Mouse (Mus musculus) Patski (cell line): ENCODE results near the gene Unc45b. TPM values are rescaled to one million over a fixed set of nuclear protein-coding genes. Genes with fewer than 3 reads are reported as not detected.
"Not testable (repeated sequence)": the region's sequence is repeated elsewhere in the genome, so short reads cannot be mapped to it uniquely, and the experiment has no call there.

Source experiments
- ATAC-seq: fragments of 100-300 bp; one replicate; pipeline ENCODE4 v1.8.0; 2021
- CTCF ChIA-PET: fragments of 350-600 bp; sonication (Branson Sonifier 250); formaldehyde crosslinking; loops from one replicate; lab custom pipeline; 2022; ENCODE audit warnings: inconsistent platforms; lab: Charles Lee
- POLR2A ChIA-PET: fragments of 350-600 bp; sonication (Branson Sonifier 250); formaldehyde crosslinking; loops from one replicate; lab custom pipeline; 2022; ENCODE audit warnings: antibody characterized with exemption, inconsistent platforms; lab: Charles Lee
- DNase-seq: peaks from one replicate; pipeline ENCODE4 v3.0.0-alpha.2; 2011; ENCODE audit warnings: low read depth, low spot score
- H3K27me3 ChIP-seq: fragments of 371-371 bp; one replicate; pipeline ENCODE4 v1.5.1; 2021
- CTCF ChIP-seq: fragments of 100-300 bp; IDR thresholded peaks from one replicate; pipeline ENCODE4 v1.5.1; 2021
- in situ Hi-C: fragments of 300-500 bp; cut with MboI; formaldehyde crosslinking; loops from 3 replicates; pipeline ENCODE4 v1.11.1; 2018; ENCODE audit warnings: low pct_unique_long_range_greater_than_20kb, mixed read lengths
- polyA plus RNA-seq: library from polyadenylated mRNA; unstranded; gene quantifications from one replicate; pipeline ENCODE4 v1.2.3, GENCODE M21; 2021

Unc45b gene
- polyA plus RNA-seq, 1 experiment from 2014 or later, result not detected

DNA sequence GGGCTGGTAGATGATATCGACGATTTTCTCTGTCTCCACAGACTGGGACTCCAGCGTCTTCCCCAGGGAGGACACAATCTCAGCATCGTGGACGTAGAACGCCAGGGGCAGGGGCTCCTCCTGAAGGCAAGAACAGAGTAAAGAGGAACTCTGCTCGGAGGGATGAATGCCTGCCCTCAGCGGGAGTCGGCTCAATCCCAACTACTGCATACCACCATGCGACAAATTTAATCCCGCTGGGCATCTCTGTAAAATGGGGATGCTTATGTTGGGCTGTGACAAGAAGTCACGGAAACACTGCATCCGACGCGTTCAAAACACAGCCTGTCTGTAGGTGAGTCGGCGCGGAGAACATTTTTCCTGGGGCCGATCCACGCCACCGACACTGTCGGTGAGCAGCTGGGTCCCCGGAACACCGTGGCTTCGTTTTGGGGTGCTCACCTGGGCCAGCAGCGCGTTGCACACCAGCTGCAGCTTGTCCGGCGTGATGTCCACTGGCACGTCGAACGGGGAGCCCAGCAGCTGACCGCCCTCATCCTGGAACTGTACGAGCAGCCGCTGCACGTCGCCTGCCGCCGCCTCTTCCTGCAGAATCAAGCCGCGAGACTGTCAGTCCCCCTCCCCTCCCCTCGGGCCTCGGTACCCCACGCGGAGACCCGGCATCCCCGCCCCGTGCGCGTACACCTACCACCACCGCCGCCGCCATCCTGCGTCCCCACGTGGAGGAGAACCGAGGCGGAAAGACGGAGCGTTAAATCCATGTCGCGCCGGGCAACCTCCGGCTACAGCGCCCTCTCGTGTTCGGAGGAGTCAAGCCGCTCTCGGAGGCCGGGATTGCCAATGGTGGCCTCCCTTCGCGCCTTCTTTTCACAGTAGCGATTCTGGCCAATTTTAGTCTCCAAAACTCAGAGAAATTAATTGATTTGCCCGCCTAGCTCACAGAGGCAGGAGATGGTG, 2.4 kb upstream of the Unc45b start, which contains the start of gene Nle1:
Gene Nle1, minus strand, starts transcription at position 761 of the 957 bp plus-strand sequence.
- POLR2A ChIA-PET, result interaction anchor here (0.9 kb wide), 1 partner anchor 17 kb away, joined by 4 read pairs; the partner anchor contains the start of gene Fndc8
- ATAC-seq, result peak; percentile 83
- CTCF ChIA-PET, result interaction anchor here (1.2 to 1.6 kb wide), 3 partner anchors 11 to 17 kb away, joined by 4 to 6 read pairs (median 5); partner anchors contain the start of genes Fndc8 and Rad51d
- H3K27me3 ChIP-seq, result no peaks in the 10 kb centered on the region
- peak; percentile 99 for TF ChIP-seq CTCF
- in situ Hi-C loops, result loop anchor here (25.0 kb wide), 1 partner anchor 279 kb away; the partner anchor contains the start of genes Slfn3 and Slfn4
- DNase-seq, result no peak

- ChIA-PET CTCF (interaction anchor here (1.2 to 1.6 kb wide), 2 partner anchors 11 to 18 kb away, joined by 5 to 6 read pairs; partner anchors contain the start of gene Rad51d), POLR2A (no interaction called here)
- no peak for DNase-seq
- no peak for ATAC-seq
- H3K27me3 ChIP-seq, result peaks cover 1% of the 10 kb centered on the region
- no peak for TF ChIP-seq CTCF
- in situ Hi-C loops, result loop anchor here (25.0 kb wide), 1 partner anchor 279 kb away; the partner anchor contains the start of genes Slfn3 and Slfn4
Measured at GRCm38 (mm10) chr11:82908608-82908989, 1.8 kb upstream of the Unc45b start.

DNA sequence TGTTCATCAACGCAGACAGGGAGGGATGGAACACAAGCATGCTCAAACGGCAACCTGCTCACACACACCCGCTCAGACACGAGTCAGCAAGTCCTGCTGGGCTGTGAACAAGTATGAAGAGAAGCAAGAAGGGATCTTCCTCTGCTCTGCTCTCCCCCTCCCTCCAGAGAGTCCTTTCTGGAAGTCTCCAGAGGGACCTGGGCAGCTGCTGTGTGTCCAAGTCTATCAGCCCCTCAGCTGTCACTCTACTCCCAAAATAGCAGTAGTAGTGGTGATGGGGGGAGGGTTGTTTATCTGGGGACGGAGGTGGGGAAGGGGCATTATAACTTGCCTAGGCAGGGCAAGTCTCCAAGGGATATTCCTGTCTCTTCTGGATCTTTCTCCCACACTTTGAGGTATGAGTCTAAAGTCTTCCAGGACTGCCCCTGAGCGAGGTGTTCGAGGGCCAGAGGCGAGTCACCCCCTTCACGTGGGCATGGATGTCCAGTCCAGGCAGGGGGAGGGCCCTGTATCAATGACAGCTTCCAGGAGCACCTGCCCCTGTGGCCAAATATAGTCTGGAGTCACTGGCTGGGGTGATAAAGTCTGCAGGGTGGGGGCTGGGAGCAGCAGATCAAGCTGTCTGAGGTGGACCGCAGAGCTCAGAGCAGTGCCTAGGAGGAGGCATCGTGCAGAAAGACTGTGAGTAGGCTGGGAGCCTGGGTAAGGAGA, 484 bp downstream of the Unc45b start:
- TF ChIP-seq CTCF, result no peak
- ChIA-PET POLR2A (no interaction called here), CTCF (no interaction called here)
- no peak for ATAC-seq
- peaks cover 3% of the 10 kb centered on the region for H3K27me3 ChIP-seq
- no peak for DNase-seq
- in situ Hi-C loops, result loop anchor here (10.0 to 25.0 kb wide), 2 partner anchors 276 to 354 kb away; partner anchors contain the start of genes Slfn3 and Slfn4

GRCm38 (mm10) chr11:82914711-82915352, 4.5 kb downstream of the Unc45b start:
- in situ Hi-C loops, result loop anchor here (5.0 to 25.0 kb wide), 3 partner anchors 42 to 350 kb away; partner anchors contain the start of genes Slfn3 and Slfn4

GRCm38 (mm10) chr11:82920768-82921167, 10.4 kb downstream of the Unc45b start:
- in situ Hi-C loops, result loop anchor here (25.0 kb wide), 1 partner anchor 267 kb away; the partner anchor contains the start of genes Slfn3 and Slfn4
- CTCF ChIA-PET, result interaction anchor here (1.4 kb wide), 1 partner anchor 8 kb away, joined by 5 read pairs; no protein-coding TSS in a partner anchor
- ATAC-seq, result no peak
- peaks cover 34% of the 10 kb centered on the region for H3K27me3 ChIP-seq
- TF ChIP-seq CTCF, result no peak
- no peak for DNase-seq
- POLR2A ChIA-PET, result no interaction called here

More at GRCm38 (mm10) chr11:82914711-82915352, 4.5 kb downstream of the Unc45b start:
- ChIA-PET CTCF (interaction anchor here (0.6 to 1.5 kb wide), 6 partner anchors 10 to 50 kb away, joined by 3 to 6 read pairs (median 4); no protein-coding TSS in a partner anchor), POLR2A (no interaction called here)
- peaks cover 30% of the 10 kb centered on the region for H3K27me3 ChIP-seq
- peak; percentile 75 for ATAC-seq
- peak; percentile 15 for DNase-seq
- peak; percentile 95 for TF ChIP-seq CTCF

DNA sequence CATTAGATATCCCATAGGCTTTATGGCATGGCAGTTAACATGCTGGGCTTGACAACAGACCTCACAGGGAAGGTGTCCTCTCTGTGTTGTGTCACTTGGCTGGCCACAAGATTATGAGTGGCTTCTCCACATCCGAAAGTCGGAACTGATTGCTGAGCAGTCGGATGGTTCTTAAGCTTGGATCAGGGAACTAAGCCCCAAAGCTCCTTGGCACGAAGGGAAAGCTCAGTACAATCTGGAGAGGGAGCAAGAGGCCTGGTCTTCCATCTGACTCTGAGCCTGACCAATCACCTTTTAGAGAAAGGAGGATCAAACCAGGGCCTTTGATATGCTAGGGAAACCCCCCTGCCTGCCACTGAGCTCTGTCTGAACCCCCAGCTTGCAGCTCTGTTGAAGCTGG, 11.3 kb downstream of the Unc45b start:
- no peak for TF ChIP-seq CTCF
- ATAC-seq (no peak), DNase-seq (no peak)
- in situ Hi-C loops, result loop anchor here (25.0 kb wide), 1 partner anchor 266 kb away; the partner anchor contains the start of genes Slfn3 and Slfn4
- CTCF ChIA-PET, result interaction anchor here (1.4 kb wide), 1 partner anchor 9 kb away, joined by 5 read pairs; no protein-coding TSS in a partner anchor
- peaks cover 27% of the 10 kb centered on the region for H3K27me3 ChIP-seq
- POLR2A ChIA-PET, result no interaction called here

- in situ Hi-C loops, result loop anchor here (25.0 kb wide), 1 partner anchor 263 kb away; the partner anchor contains the start of genes Slfn3 and Slfn4
- POLR2A ChIA-PET, DNase-seq, ATAC-seq: not testable (repeated sequence)
- CTCF ChIA-PET, result interaction anchor here (1.2 kb wide), 1 partner anchor 16 kb away, joined by 3 read pairs; no protein-coding TSS in a partner anchor
- peaks cover 12% of the 10 kb centered on the region for H3K27me3 ChIP-seq
Measured at GRCm38 (mm10) chr11:82923910-82924309, 13.6 kb downstream of the Unc45b start.

DNA sequence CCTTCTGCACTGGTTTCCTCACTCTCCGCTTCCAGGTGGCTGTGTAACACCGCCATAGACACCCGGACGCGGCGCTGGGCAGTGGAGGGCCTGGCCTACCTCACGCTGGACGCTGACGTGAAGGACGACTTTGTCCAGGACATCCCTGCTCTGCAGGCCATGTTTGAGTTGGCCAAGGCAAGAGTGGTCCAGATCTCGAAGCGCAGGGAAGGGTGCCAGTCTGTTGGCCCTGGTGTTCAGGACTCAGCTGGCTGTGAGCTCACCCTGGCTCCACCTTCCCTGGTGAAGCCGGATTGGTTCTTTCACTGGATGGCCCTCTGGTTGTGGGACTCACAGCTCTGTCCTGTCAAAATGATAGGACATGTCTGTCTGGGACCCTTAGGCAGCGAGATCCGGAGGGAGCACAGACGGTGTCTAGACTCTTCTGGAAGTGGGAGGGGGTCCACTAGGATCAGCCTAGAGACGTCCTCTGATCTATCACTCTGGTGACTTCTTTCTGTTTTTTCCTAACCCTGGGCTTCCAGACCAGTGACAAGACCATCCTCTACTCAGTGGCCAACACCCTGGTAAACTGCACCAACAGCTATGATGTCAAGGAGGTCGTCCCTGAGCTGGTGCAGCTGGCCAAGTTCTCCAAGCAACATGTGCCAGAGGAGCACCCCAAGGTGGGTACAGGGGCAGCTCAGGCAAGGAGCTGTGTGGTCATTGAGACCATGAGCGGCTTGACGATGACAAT, 18.7 kb downstream of the Unc45b start:
- POLR2A ChIA-PET, result no interaction called here
- CTCF ChIA-PET, result no interaction called here
- no peaks in the 10 kb centered on the region for H3K27me3 ChIP-seq
- ATAC-seq (no peak), DNase-seq (no peak)
- TF ChIP-seq CTCF, result no peak
- in situ Hi-C loops, result no loop called here

DNA sequence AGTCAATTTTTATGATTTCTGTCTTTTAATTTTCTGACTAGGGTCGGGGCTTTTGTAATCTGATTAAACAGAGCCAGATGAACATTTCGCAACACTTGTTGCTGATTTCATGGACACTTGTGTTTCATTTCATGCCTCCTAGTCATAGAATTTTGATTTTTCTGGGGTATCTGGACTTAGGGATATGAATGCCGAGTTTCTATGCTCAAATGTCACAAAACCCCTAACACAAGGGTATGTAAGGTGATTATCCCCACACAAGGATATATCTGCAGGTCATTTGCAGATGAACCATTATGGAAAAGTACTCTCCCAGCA, 19.2 kb downstream of the Unc45b start:
- POLR2A ChIA-PET, result no interaction called here
- TF ChIP-seq CTCF, result no peak
- H3K27me3 ChIP-seq, result no peaks in the 10 kb centered on the region
- CTCF ChIA-PET, result no interaction called here
- in situ Hi-C loops, result no loop called here
- no peak for ATAC-seq
- DNase-seq, result no peak

DNA sequence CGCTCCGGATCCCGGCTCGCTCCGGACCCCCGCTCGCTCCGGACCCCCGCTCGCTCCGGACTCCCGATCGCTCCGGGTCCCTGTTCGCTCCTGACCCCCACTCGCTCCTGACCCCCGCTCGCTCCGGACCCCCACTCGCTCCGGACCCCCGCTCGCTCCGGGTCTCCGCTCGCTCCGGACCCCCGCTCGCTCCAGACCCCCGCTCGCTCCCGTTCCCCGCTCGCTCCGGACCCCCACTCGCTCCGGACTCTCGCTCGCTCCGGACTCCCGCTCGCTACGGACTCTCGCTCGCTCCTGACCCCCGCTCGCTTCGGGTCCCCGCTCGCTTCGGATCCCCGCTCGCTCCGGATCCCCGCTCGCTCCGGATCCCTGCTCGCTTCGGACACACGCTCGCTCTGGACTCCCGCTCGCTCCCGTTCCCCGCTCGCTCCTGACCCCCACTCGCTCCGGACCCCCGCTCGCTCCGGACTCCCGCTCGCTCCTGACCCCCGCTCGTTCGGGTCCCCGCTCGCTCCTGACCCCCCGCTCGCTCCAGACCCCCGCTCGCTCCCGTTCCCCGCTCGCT, 20.1 kb downstream of the Unc45b start:
- in situ Hi-C loops, DNase-seq, ATAC-seq, CTCF ChIA-PET, POLR2A ChIA-PET, H3K27me3 ChIP-seq: not testable (repeated sequence)

DNA sequence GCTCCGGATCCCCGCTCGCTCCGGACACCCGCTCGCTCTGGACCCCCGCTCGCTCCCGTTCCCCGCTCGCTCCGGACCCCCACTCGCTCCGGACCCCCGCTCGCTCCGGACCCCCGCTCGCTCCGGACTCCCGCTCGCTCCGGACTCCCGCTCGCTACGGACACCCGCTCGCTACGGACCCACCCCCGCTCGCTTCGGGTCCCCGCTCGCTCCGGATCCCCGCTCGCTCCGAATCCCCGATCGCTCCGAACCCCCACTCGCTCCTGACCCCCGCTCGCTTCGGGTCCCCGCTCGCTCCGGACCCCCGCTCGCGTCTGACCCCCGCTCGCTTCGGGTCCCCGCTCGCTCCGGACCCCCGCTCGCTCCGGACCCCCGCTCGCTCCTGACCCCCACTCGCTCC, 20.8 kb downstream of the Unc45b start:
- POLR2A ChIA-PET, CTCF ChIA-PET, in situ Hi-C loops, ATAC-seq, DNase-seq, H3K27me3 ChIP-seq: not testable (repeated sequence)

DNA sequence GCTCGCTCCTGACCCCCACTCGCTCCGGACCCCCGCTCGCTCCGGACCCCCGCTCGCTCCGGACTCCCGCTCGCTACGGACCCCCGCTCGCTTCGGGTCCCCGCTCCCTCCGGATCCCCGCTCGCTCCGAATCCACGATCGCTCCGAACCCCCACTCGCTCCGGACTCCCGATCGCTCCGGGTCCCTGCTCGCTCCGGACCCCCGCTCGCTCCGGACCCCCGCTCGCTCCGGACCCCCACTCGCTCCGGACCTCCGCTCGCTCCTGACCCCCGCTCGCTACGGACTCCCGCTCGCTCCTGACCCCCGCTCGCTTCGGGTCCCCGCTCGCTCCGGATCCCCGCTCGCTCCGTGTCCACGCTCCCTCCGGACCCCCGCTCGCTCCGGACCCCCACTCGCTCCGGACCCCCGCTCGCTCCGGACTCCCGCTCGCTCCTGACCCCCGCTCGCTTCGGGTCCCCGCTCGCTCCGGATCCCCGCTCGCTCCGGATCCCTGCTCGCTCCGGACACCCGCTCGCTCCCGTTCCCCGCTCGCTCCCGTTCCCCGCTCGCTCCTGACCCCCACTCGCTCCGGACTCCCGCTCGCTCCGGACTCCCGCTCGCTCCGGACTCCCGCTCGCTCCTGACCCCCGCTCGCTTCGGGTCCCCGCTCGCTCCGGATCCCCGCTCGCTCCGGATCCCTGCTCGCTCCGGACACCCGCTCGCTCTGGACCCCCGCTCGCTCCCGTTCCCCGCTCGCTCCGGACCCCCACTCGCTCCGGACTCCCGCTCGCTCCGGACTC, 21.5 kb downstream of the Unc45b start:
- H3K27me3 ChIP-seq, CTCF ChIA-PET, ATAC-seq, POLR2A ChIA-PET, DNase-seq, in situ Hi-C loops: not testable (repeated sequence)
